Mouse (Mus musculus) kidney, postnatal 4 days (tissue): ENCODE results near the gene Ccdc88c.
"Not testable (repeated sequence)": the region's sequence is repeated elsewhere in the genome, so short reads cannot be mapped to it uniquely, and the experiment has no call there.

ENCODE experiments used
- DNase-seq, 2 experiments: peaks; one replicate each; pipeline ENCODE4 v3.0.0; 2021; ENCODE audit warnings: mixed read lengths in 2 of 2

Ccdc88c gene

DNA sequence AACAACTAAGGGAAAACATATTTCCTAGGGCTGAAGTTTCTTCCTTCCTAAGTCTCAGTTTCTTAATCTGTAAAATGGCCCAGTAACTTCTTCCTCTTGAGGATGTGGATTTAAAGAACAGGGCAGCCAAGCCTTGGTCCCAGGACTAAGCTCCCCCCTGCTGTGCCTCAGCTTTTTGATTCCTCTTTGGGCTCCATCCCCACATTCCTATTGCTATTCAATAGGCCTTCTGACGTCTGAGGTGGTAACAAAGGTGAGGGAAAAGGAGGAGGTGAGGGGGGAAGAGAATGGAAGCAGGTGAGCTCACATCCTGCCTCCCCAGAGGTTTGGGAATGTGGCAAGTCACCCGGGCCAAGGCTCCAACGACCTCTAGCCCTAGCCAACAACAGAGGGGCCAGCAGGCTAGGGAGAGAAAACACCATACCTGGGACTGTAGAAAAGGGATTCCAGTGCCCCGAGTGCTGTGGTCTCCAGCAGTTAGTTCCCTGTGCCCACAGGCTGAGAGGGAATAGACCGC lies 12.4 kb downstream of the Ccdc88c start:
- no peak for DNase-seq

DNA sequence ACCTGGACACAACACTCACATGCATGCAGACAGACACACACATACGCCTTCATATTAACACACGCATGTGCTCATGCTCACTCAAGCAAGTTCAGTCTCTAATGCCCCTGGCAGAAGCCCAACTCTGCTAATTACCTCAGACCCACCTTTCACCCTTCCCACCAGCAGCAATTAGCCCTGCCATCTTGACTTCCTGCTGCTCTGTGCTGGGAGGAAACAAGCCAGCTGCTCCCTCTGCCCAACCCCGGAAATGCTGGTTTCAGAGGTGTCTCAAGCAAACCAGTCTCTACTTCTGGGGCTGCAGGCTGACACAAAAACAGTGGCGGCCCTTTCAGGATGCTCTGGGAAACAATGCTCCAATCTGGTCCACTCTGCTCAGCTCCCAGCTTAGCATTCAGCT lies 12.9 kb downstream of the Ccdc88c start:
- DNase-seq, result peak; percentile 67 to 77

- no peak for DNase-seq
Observed at GRCm38 (mm10) chr12:101015165-101015560, 13.7 kb downstream of the Ccdc88c start.

GRCm38 (mm10) chr12:101014549-101015164 lies 14.2 kb downstream of the Ccdc88c start:
- DNase-seq, result no peak

DNA sequence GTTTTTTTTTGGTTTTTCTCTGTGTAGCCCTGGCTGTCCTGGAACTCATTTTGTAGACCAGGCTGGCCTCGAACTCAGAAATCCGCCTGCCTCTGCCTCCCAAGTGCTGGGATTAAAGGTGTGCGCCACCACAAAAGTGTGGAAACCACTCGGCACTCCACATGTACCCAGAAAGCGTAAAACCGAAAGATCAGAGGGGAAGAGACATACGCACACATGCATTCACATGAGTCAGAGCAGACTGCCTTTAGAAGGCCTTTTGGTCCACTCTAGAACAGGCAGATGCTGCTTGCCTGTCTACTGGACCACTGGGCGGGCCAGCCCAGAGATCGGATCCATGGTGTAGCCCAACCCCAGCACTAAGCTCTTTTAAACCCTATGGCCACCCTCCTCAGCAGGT lies 15.2 kb downstream of the Ccdc88c start:
- not testable (repeated sequence) for DNase-seq

GRCm38 (mm10) chr12:101013078-101013665 lies 15.7 kb downstream of the Ccdc88c start:
- DNase-seq, result peak in 1 of 2 experiments; percentile 64

DNA sequence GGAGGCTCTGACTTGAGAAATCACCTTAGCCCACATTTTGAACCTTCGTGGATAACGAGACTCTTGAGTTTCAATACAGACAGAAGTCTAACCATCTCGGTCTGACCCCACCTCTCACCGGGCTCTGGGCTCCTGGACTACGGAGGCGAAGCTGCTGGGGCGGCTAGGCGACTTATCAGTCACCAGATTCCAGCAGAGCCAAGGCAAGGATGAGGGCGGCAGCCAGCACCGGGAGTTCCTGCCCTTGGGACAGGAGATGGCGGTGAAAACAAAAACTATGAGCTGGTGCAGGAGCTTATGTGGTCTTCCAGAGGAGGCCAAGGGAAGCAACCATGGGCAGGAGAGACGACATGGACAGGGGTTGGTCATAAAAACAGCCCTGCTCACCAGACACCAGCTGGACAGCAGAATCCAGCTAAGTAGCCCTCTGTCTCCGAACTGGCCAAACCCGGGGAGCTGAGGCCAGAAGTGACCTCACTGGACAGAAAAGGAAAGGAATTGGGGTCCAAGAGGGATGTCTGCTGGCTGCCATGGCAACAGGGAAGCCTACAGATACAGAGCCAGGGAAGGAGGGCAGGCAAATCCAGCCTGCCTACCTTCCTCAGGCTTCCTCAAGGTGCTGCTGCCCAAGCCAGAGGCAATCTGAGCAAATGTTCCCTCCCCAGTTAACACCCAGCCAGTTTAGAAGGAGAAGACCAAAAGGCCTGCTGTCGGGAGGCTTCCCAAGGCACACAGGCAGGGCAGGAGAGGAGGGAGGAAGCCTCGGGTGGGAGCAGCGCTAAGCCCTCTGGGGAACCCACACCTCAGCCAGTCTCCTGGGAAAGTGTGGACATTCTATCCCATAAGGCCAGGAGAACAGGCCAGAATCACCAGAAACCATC lies 16.4 kb downstream of the Ccdc88c start:
- peak in 1 of 2 experiments; percentile 53 for DNase-seq

DNA sequence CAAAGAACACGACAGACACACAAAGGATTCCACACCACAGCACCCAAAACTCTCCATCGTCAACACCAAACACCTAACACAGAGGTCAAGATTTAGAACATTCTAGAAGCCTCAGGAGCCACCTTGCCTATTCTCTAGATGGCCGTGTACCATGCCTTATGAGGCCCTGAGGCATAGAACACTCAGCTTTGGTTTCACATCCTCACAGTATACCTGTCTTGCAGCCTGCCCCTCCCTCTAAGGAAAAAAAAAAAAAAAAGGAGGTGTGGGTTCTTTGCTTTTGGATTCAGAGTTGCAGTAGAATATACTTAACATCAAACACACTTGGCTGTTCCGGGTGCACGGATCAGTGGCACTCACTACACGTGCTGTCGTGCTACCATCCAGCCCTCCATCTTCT lies 17.8 kb downstream of the Ccdc88c start:
- DNase-seq, result no peak

GRCm38 (mm10) chr12:101010148-101010920 lies 18.5 kb downstream of the Ccdc88c start:
- DNase-seq, result no peak

GRCm38 (mm10) chr12:101009225-101009624 lies 19.6 kb downstream of the Ccdc88c start:
- no peak for DNase-seq

- DNase-seq, result peak in 1 of 2 experiments; percentile 19
Observed at GRCm38 (mm10) chr12:101008648-101009047, 20.2 kb downstream of the Ccdc88c start.

GRCm38 (mm10) chr12:101007968-101008481 lies 20.8 kb downstream of the Ccdc88c start:
- peak in 1 of 2 experiments; percentile 42 for DNase-seq

GRCm38 (mm10) chr12:101007427-101007826 lies 21.4 kb downstream of the Ccdc88c start:
- DNase-seq, result no peak

- DNase-seq, result no peak
Observed at GRCm38 (mm10) chr12:101005665-101006420, 23.0 kb downstream of the Ccdc88c start.

GRCm38 (mm10) chr12:101004982-101005381 lies 23.9 kb downstream of the Ccdc88c start:
- DNase-seq, result no peak

DNA sequence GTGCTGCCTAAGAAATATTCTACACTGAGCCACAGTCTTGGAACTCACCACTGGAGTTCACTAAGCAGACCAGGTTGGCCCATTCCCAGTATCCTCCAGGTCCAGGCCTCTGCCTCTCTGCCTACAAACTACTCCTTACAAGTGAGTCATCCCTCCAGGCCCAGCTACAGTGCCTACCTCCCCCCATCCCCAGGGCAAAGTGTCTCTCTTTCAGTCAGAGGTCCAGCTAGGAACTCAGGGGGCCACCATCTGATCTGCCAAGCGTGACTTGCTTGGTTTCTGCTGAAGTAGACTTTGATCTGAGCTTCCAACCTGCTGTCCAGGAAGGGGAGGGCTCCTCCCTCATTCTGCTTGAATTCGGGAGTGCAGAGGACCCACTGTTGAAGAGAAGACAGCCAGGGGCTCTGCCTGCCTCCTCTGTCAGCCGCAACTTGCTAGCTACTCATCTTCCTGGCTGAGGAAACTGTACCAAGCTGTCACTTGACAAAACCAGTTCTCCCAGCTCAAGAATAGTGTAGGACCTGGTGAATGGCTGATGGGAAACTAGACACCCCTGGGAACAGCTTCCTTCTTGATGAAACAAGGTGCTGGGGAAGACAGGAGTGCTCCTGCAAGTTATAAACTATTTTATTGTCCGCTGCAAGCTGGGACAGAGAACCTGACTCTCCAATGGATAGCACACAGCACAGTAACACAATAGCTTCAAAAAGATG lies 25.9 kb downstream of the Ccdc88c start:
- peak; percentile 58 to 78 for DNase-seq

GRCm38 (mm10) chr12:100999061-100999954 lies 29.5 kb downstream of the Ccdc88c start:
- no peak for DNase-seq

- DNase-seq, result no peak
Observed at GRCm38 (mm10) chr12:100998564-100998962, 30.3 kb downstream of the Ccdc88c start.

DNA sequence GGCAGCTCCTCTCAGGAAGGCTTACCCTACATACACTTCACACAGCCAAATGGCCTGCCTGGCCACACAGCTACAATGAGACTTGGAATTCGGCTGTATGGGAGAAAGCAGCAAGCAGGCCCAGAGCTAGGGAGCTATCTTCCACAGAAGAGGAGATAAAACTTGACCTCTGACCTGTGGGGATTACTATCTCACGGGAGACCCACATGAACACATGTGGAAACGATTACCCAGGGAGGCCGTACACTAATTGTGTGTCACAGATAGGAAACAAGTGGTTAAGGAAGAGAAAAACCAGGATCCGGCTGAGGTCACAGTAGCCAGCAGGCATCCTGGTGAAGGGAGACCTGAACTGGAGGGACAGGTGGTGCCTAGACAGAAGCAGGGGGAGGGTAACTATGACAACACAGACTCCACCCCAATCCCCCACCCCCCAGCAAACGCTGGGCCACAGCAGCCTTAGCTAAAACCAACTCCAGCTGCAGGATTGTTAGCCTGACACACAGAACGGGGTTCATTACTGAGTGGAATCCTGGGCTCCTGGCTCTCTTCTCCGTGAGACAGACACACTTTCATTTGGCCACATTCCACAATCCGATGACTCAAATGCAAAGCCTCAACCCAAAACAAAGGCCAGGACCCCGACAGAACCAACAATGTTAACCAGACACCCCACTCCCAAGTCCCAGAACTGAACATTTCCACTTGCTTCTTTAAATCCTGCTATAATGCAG lies 30.9 kb downstream of the Ccdc88c start:
- no peak for DNase-seq
